Mouse (Mus musculus) left cerebral cortex, postnatal 14 days (tissue): ENCODE results near the gene Cpm. TPM values are rescaled to one million over a fixed set of nuclear protein-coding genes. Genes with fewer than 3 reads are reported as not detected.

Source experiments
- DNase-seq, 2 experiments: peaks; one replicate each; pipeline ENCODE4 v3.0.0; 2021 to 2022; ENCODE audit warnings: low spot score in 2 of 2, mixed read lengths in 1 of 2
- intact Hi-C: fragments of 180-260 bp; cut with DNase I; formaldehyde crosslinking; loops from one replicate; pipeline ENCODE4 v1.15.1; 2025
- total RNA-seq, 2 experiments: library from RNA; stranded (reverse); gene quantifications; 2 replicates each; pipeline ENCODE4 v1.2.3; 2021

Gene Cpm
- total RNA-seq, 2 experiments from 2014 or later = 3.2 to 3.6 TPM

- DNase-seq = no peak
- intact Hi-C loops = loop anchor here (2.0 kb wide), 1 partner anchor 147 kb away; no protein-coding TSS in a partner anchor
Measured at GRCm38 (mm10) chr10:117667663-117668507, 38.6 kb downstream of the Cpm start.

GRCm38 (mm10) chr10:117668546-117669300 is 39.4 kb downstream of the Cpm start:
- DNase-seq = no peak
- intact Hi-C loops = loop anchor here (2.0 kb wide), 1 partner anchor 148 kb away; no protein-coding TSS in a partner anchor

- intact Hi-C loops = loop anchor here (2.0 to 10.0 kb wide), 2 partner anchors 149 to 295 kb away; no protein-coding TSS in a partner anchor
- DNase-seq = no peak
Measured at GRCm38 (mm10) chr10:117669449-117670090, 40.3 kb downstream of the Cpm start.

- DNase-seq = no peak
- intact Hi-C loops = loop anchor here (10.0 kb wide), 1 partner anchor 295 kb away; no protein-coding TSS in a partner anchor
Measured at GRCm38 (mm10) chr10:117670092-117670491, 40.8 kb downstream of the Cpm start.

GRCm38 (mm10) chr10:117670791-117671190 is 41.5 kb downstream of the Cpm start:
- intact Hi-C loops = loop anchor here (10.0 kb wide), 1 partner anchor 296 kb away; no protein-coding TSS in a partner anchor
- no peak for DNase-seq

GRCm38 (mm10) chr10:117671266-117671665 is 42.0 kb downstream of the Cpm start:
- intact Hi-C loops = loop anchor here (10.0 kb wide), 1 partner anchor 296 kb away; no protein-coding TSS in a partner anchor

GRCm38 (mm10) chr10:117671930-117672666 is 42.8 kb downstream of the Cpm start:
- intact Hi-C loops = loop anchor here (10.0 kb wide), 1 partner anchor 297 kb away; no protein-coding TSS in a partner anchor
- DNase-seq = no peak

More at GRCm38 (mm10) chr10:117671266-117671665, 42.0 kb downstream of the Cpm start:
- no peak for DNase-seq

GRCm38 (mm10) chr10:117672693-117673092 is 43.4 kb downstream of the Cpm start:
- DNase-seq = peak; percentile 38 to 42
- intact Hi-C loops = loop anchor here (10.0 kb wide), 1 partner anchor 298 kb away; no protein-coding TSS in a partner anchor

- intact Hi-C loops = loop anchor here (10.0 kb wide), 1 partner anchor 299 kb away; no protein-coding TSS in a partner anchor
- DNase-seq = no peak
Measured at GRCm38 (mm10) chr10:117673913-117674312, 44.6 kb downstream of the Cpm start.

GRCm38 (mm10) chr10:117674359-117675019 is 45.2 kb downstream of the Cpm start:
- intact Hi-C loops = loop anchor here (5.0 to 10.0 kb wide), 2 partner anchors 300 to 452 kb away; partner anchors contain the start of gene Yeats4
- DNase-seq = no peak

GRCm38 (mm10) chr10:117675096-117676035 is 46.1 kb downstream of the Cpm start:
- intact Hi-C loops = loop anchor here (2.0 to 10.0 kb wide), 3 partner anchors 161 to 453 kb away; partner anchors contain the start of gene Yeats4
- peak; percentile 86 to 97 for DNase-seq

GRCm38 (mm10) chr10:117676036-117676643 is 46.8 kb downstream of the Cpm start:
- peak; percentile 59 to 64 for DNase-seq
- intact Hi-C loops = loop anchor here (2.0 to 10.0 kb wide), 3 partner anchors 161 to 454 kb away; partner anchors contain the start of gene Yeats4

GRCm38 (mm10) chr10:117676644-117677313 is 47.5 kb downstream of the Cpm start:
- DNase-seq = peak; percentile 20 to 39
- intact Hi-C loops = loop anchor here (1.0 to 10.0 kb wide), 4 partner anchors 162 to 454 kb away; partner anchors contain the start of gene Yeats4

- no peak for DNase-seq
- intact Hi-C loops = loop anchor here (1.0 to 10.0 kb wide), 4 partner anchors 163 to 455 kb away; partner anchors contain the start of gene Yeats4
Measured at GRCm38 (mm10) chr10:117677494-117678236, 48.4 kb downstream of the Cpm start.

- intact Hi-C loops = loop anchor here (5.0 to 10.0 kb wide), 2 partner anchors 304 to 456 kb away; partner anchors contain the start of gene Yeats4
- no peak for DNase-seq
Measured at GRCm38 (mm10) chr10:117678357-117678756, 49.1 kb downstream of the Cpm start.
